Mouse (Mus musculus) gastrocnemius, postnatal 36 days (tissue): ENCODE measurements around the gene Jmjd7. TPM values are rescaled to one million over a fixed set of nuclear protein-coding genes. Genes with fewer than 3 reads are reported as not detected.

Experiments used
- DNase-seq, 2 experiments: peaks; one replicate each; pipeline ENCODE4 v3.0.0; 2022
- intact Hi-C: fragments of 180-260 bp; cut with DNase I; formaldehyde crosslinking; loops from one replicate; pipeline ENCODE4 v1.15.1; 2025
- microRNA-seq, 2 experiments: library from miRNA; unstranded; fragments of <30 nt; microRNA quantifications; one replicate each; pipeline ENCODE4 v1.2.0; 2021
- total RNA-seq, 2 experiments: library from RNA; stranded (reverse); gene quantifications; 2 replicates each; pipeline ENCODE4 v1.2.3; 2021

Jmjd7 gene
- total RNA-seq, 2 experiments from 2014 or later, result 1.7 to 2.6 TPM

- DNase-seq, result no peak
- intact Hi-C loops, result no loop called here
These were observed 27.7 kb downstream of the Jmjd7 start for GRCm38 (mm10) chr2:120054771-120055552.

GRCm38 (mm10) chr2:120055923-120056322, 28.6 kb downstream of the Jmjd7 start:
- intact Hi-C loops, result no loop called here
- no peak for DNase-seq

- intact Hi-C loops, result no loop called here
- no peak for DNase-seq
These were observed 31.5 kb downstream of the Jmjd7 start for GRCm38 (mm10) chr2:120058818-120059217.

- DNase-seq, result no peak
- intact Hi-C loops, result no loop called here
These were observed 32.2 kb downstream of the Jmjd7 start for GRCm38 (mm10) chr2:120059466-120059865.

GRCm38 (mm10) chr2:120060190-120060589, 32.9 kb downstream of the Jmjd7 start:
- intact Hi-C loops, result no loop called here
- DNase-seq, result no peak

- no peak for DNase-seq
- intact Hi-C loops, result no loop called here
These were observed 33.4 kb downstream of the Jmjd7 start for GRCm38 (mm10) chr2:120060651-120061050.

- intact Hi-C loops, result no loop called here
- no peak for DNase-seq
These were observed 35.0 kb downstream of the Jmjd7 start for GRCm38 (mm10) chr2:120062248-120062647.

- DNase-seq, result no peak
- intact Hi-C loops, result no loop called here
These were observed 37.4 kb downstream of the Jmjd7 start for GRCm38 (mm10) chr2:120064639-120065038.

- DNase-seq, result no peak
- intact Hi-C loops, result no loop called here
These were observed 38.0 kb downstream of the Jmjd7 start for GRCm38 (mm10) chr2:120065243-120065642.

- intact Hi-C loops, result loop anchor here (2.0 kb wide), 1 partner anchor 15 kb away; no protein-coding TSS in a partner anchor
- DNase-seq, result no peak
These were observed 38.9 kb downstream of the Jmjd7 start for GRCm38 (mm10) chr2:120066224-120066623.

- DNase-seq, result peak in 1 of 2 experiments; percentile 41
- intact Hi-C loops, result no loop called here
These were observed 41.5 kb downstream of the Jmjd7 start for GRCm38 (mm10) chr2:120068555-120069465.

GRCm38 (mm10) chr2:120069466-120069990, 42.2 kb downstream of the Jmjd7 start:
- DNase-seq, result no peak
- intact Hi-C loops, result no loop called here

- intact Hi-C loops, result no loop called here
- no peak for DNase-seq
These were observed 46.8 kb downstream of the Jmjd7 start for GRCm38 (mm10) chr2:120074096-120074495.

- intact Hi-C loops, result no loop called here
- DNase-seq, result peak in 1 of 2 experiments; percentile 39
These were observed 48.9 kb downstream of the Jmjd7 start for GRCm38 (mm10) chr2:120076076-120076705.

Small RNA genes lying within 50 kb of the gene (microRNA-seq; reads per million reads assigned to microRNA genes)
- 0 reads per million in 2 experiments for gene Mir7665

Other genes starting within 250 kb of the Jmjd7 start
- gene Rpap1, start 239.9 kb upstream of the Jmjd7 start, total RNA-seq, result 10 to 100 TPM; 14.3 to 14.7 TPM
- under 1 TPM; 0.57 to 0.74 TPM for gene Tyro3, start 229.8 kb upstream of the Jmjd7 start, total RNA-seq
- gene Mga, start 130.3 kb upstream of the Jmjd7 start, total RNA-seq, result 10 to 100 TPM; 21.7 to 34.1 TPM
- 1 to 10 TPM; 6.2 to 8.1 TPM for gene Mapkbp1, start 54.8 kb upstream of the Jmjd7 start, total RNA-seq
- 1 to 10 TPM; 1.1 to 1.3 TPM for gene Gm28042, start within 50 bp of the Jmjd7 start, total RNA-seq
- gene Pla2g4b, start 5.9 kb downstream of the Jmjd7 start, total RNA-seq, result 1 to 10 TPM; 1.9 to 2.4 TPM
- gene Ehd4, start 127.1 kb downstream of the Jmjd7 start, total RNA-seq, result 10 to 100 TPM; 35.9 to 40.7 TPM
- 10 to 100 TPM; 29.5 to 29.6 TPM for gene Pla2g4e, start 217.9 kb downstream of the Jmjd7 start, total RNA-seq